In genomic region chr3:152831377-152831776, GRCm38 (mm10) we compare ENCODE assay signal across 18 mouse cellular contexts.
A peak's percentile ranks its signal among the peaks of the same experiment; 100 is the strongest.
DNase-seq lines count a peak whose midpoint lies in the region; ATAC-seq and TF ChIP-seq lines count a peak whose summit lies in the region.
"Had no signal": no experiment of that assay in that cellular context is flagged by ENCODE, and none has a peak within 500 bp of the region (broad histone marks: within the 10 kb centered on the region; RNA-seq: fewer than 3 reads in every experiment).

No protein-coding gene starts in this region.

- no peak for TF ChIP-seq POLR2A in limb, embryonic 14.5 days (IDR thresholded peaks at IDR 0.05; ENCODE audit: borderline replicate concordance, extremely low read depth, insufficient read depth, insufficient read length)

- no peaks in the 10 kb centered on the region for H3K9me3 ChIP-seq in limb, embryonic 14.5 days (ENCODE audit: control insufficient read depth, low read length)
- H3K9me3 ChIP-seq in limb, embryonic 10.5 days (replicated peaks), result no peaks in the 10 kb centered on the region
- H3K9me3 ChIP-seq: forebrain, embryonic 13.5 days; hindbrain, embryonic 10.5 days; liver, embryonic 15.5 days had no signal

- CTCF ChIA-PET in Patski (lab: Charles Lee), result interaction anchor here (0.9 to 1.4 kb wide), 3 partner anchors 13 to 146 kb away, joined by 3 to 4 read pairs (median 3); no protein-coding TSS in a partner anchor

- 52% methylated on average over 3 of the region's 3 CpGs for WGBS in limb, embryonic 14.5 days
- 90% methylated on average over 3 of the region's 3 CpGs for WGBS in limb, embryonic 10.5 days

- DNase-seq in heart, postnatal 4 days, result peak; percentile 14
- DNase-seq in heart, adult 18-20 months, result no peak
- peak; percentile 58 for DNase-seq in limb, embryonic 14.5 days (ENCODE audit: low spot score)
- no peak for DNase-seq in limb, embryonic 10.5 days (ENCODE audit: low spot score)
- DNase-seq in Patski (ENCODE audit: low read depth, low spot score), result peak; percentile 66
- peak; percentile 72 for DNase-seq in kidney, postnatal 14 days
- no peak for DNase-seq in gastrocnemius, postnatal 10 days
- DNase-seq: cerebellum, adult 18-20 months; lung, postnatal 14 days; right cerebral cortex, adult 18-20 months; thymus, postnatal 25 days had no signal

- no peaks in the 10 kb centered on the region for H3K4me1 ChIP-seq in limb, embryonic 14.5 days (ENCODE audit: control insufficient read depth, insufficient read depth, low read length)
- no peaks in the 10 kb centered on the region for H3K4me1 ChIP-seq in limb, embryonic 10.5 days
- H3K4me1 ChIP-seq: forebrain, embryonic 13.5 days; liver, embryonic 15.5 days; midbrain, embryonic 12.5 days had no signal

- POLR2A ChIA-PET in Patski (lab: Charles Lee), result no interaction called here

- in situ Hi-C loops in Patski (cut with MboI; ENCODE audit: low pct_unique_long_range_greater_than_20kb), result no loop called here

- H3K4me3 ChIP-seq in limb, embryonic 14.5 days (replicated peaks; ENCODE audit: low read length), result no peak overlapping the region
- no peak overlapping the region for H3K4me3 ChIP-seq in limb, embryonic 10.5 days
- H3K4me3 ChIP-seq: forebrain, embryonic 13.5 days; hindbrain, embryonic 10.5 days; liver, embryonic 15.5 days; midbrain, embryonic 12.5 days; myocyte had no signal

- H3K27me3 ChIP-seq in limb, embryonic 14.5 days (ENCODE audit: control insufficient read depth, insufficient read depth, low read length), result no peaks in the 10 kb centered on the region
- no peaks in the 10 kb centered on the region for H3K27me3 ChIP-seq in limb, embryonic 10.5 days (ENCODE audit: low read depth, poor library complexity, severe bottlenecking)
- no peaks in the 10 kb centered on the region for H3K27me3 ChIP-seq in Patski
- H3K27me3 ChIP-seq: CH12.LX; forebrain, embryonic 13.5 days; liver, embryonic 15.5 days; midbrain, embryonic 12.5 days had no signal

- no peak for ATAC-seq in limb, embryonic 14.5 days (ENCODE audit: low FRiP score, low read depth)
- ATAC-seq in Patski, result no peak
- ATAC-seq: forebrain, embryonic 13.5 days had no signal

- no peak overlapping the region for H3K4me2 ChIP-seq in limb, embryonic 14.5 days (replicated peaks; ENCODE audit: low read depth, low read length, severe bottlenecking)
- H3K4me2 ChIP-seq: forebrain, embryonic 13.5 days; liver, embryonic 15.5 days; midbrain, embryonic 12.5 days had no signal

- H3K27ac ChIP-seq in limb, embryonic 14.5 days (replicated peaks; ENCODE audit: low read depth, low read length), result no peak overlapping the region
- no peak overlapping the region for H3K27ac ChIP-seq in limb, embryonic 10.5 days
- H3K27ac ChIP-seq: forebrain, embryonic 13.5 days; hindbrain, embryonic 10.5 days; liver, embryonic 15.5 days; midbrain, embryonic 12.5 days; stomach, postnatal 0 days had no signal

- TF ChIP-seq CTCF in Patski (IDR thresholded peaks at IDR 0.05), result no peak

- H3K9ac ChIP-seq in limb, embryonic 14.5 days (ENCODE audit: low read depth, low read length, severe bottlenecking), result no peak overlapping the region
- H3K9ac ChIP-seq: forebrain, embryonic 13.5 days; liver, embryonic 15.5 days; midbrain, embryonic 12.5 days had no signal

- no peaks in the 10 kb centered on the region for H3K36me3 ChIP-seq in limb, embryonic 14.5 days (ENCODE audit: control insufficient read depth, insufficient read depth, low read length)
- H3K36me3 ChIP-seq in limb, embryonic 10.5 days, result no peaks in the 10 kb centered on the region
- H3K36me3 ChIP-seq: hindbrain, embryonic 10.5 days; liver, embryonic 15.5 days; midbrain, embryonic 12.5 days had no signal

Comparison
In these comparisons a context has a peak if more than half of its experiments do, and no peak if none do; other contexts are left out.
1. DNase-seq: peak in heart, postnatal 4 days (single experiment), limb, embryonic 14.5 days (single experiment), Patski (single experiment) and kidney, postnatal 14 days (single experiment); none in heart, adult 18-20 months (0 of 2), limb, embryonic 10.5 days (single experiment) and gastrocnemius, postnatal 10 days (single experiment).